Comparison of ENCODE assay signal across 9 mouse cellular contexts in genomic region chr8:108369081-108369480, GRCm38 (mm10).
A peak's percentile ranks its signal among the peaks of the same experiment; 100 is the strongest.
DNase-seq lines count a peak whose midpoint lies in the region; ATAC-seq lines count a peak whose summit lies in the region.
"Had no signal": no experiment of that assay in that cellular context is flagged by ENCODE, and none has a peak within 500 bp of the region (broad histone marks: within the 10 kb centered on the region; RNA-seq: fewer than 3 reads in every experiment).

No protein-coding gene starts in this region.

- H3K9ac ChIP-seq in hindbrain, embryonic 14.5 days = no peak overlapping the region
- H3K9ac ChIP-seq in hindbrain, embryonic 11.5 days (ENCODE audit: low read depth, low read length) = no peak overlapping the region
- H3K9ac ChIP-seq: limb, embryonic 15.5 days had no signal

- no peak for ATAC-seq in hindbrain, embryonic 14.5 days (ENCODE audit: low FRiP score)
- ATAC-seq in hindbrain, embryonic 11.5 days (ENCODE audit: low FRiP score) = no peak
- ATAC-seq in erythroblast, adult 5-6 weeks (replicated peaks; ENCODE audit: low FRiP score, poor library complexity, severe bottlenecking) = no peak

- no peak overlapping the region for H3K27ac ChIP-seq in hindbrain, embryonic 14.5 days
- no peak overlapping the region for H3K27ac ChIP-seq in hindbrain, embryonic 11.5 days (ENCODE audit: low read depth, low read length)
- H3K27ac ChIP-seq: limb, embryonic 15.5 days had no signal

- H3K36me3 ChIP-seq in hindbrain, embryonic 14.5 days (replicated peaks; ENCODE audit: control insufficient read depth, insufficient read depth) = no peaks in the 10 kb centered on the region
- no peaks in the 10 kb centered on the region for H3K36me3 ChIP-seq in hindbrain, embryonic 11.5 days (ENCODE audit: control insufficient read depth, insufficient read depth, low read length)
- H3K36me3 ChIP-seq: limb, embryonic 15.5 days had no signal

- no peaks in the 10 kb centered on the region for H3K9me3 ChIP-seq in hindbrain, embryonic 14.5 days (ENCODE audit: control insufficient read depth, low read length)
- no peaks in the 10 kb centered on the region for H3K9me3 ChIP-seq in hindbrain, embryonic 11.5 days (ENCODE audit: control insufficient read depth, low read length)
- H3K9me3 ChIP-seq: limb, embryonic 15.5 days had no signal

- WGBS in hindbrain, embryonic 14.5 days = 26% methylated on average over 6 of the region's 6 CpGs
- 69% methylated on average over 6 of the region's 6 CpGs for WGBS in hindbrain, embryonic 11.5 days

- DNase-seq in hindbrain, embryonic 14.5 days (ENCODE audit: low spot score) = peak; percentile 45
- DNase-seq in hindbrain, embryonic 11.5 days (ENCODE audit: low spot score) = no peak
- DNase-seq in urinary bladder, adult 18-20 months (ENCODE audit: low spot score in 2 of 2) = peak; percentile 3 to 32
- no peak for DNase-seq in urinary bladder, postnatal 4 days (ENCODE audit: low spot score in 2 of 2)
- peak; percentile 35 to 62 for DNase-seq in kidney, postnatal 36 days
- no peak for DNase-seq in embryo, embryonic 11 days
- DNase-seq in T-cell, adult 2 months (ENCODE audit: low spot score) = no peak

- H3K27me3 ChIP-seq in hindbrain, embryonic 14.5 days (ENCODE audit: control insufficient read depth, insufficient read depth, low read length) = peaks cover 17% of the 10 kb centered on the region
- H3K27me3 ChIP-seq in hindbrain, embryonic 11.5 days (ENCODE audit: control insufficient read depth, insufficient read depth, low read length) = peaks cover 2% of the 10 kb centered on the region; the same call in 1 of the 2 replicates
- H3K27me3 ChIP-seq: limb, embryonic 15.5 days had no signal

- no peak overlapping the region for H3K4me3 ChIP-seq in hindbrain, embryonic 14.5 days (replicated peaks; ENCODE audit: low read length)
- no peak overlapping the region for H3K4me3 ChIP-seq in hindbrain, embryonic 11.5 days (ENCODE audit: low read depth, low read length)
- H3K4me3 ChIP-seq: limb, embryonic 15.5 days had no signal

- H3K4me2 ChIP-seq in hindbrain, embryonic 14.5 days (replicated peaks) = no peak overlapping the region
- no peak overlapping the region for H3K4me2 ChIP-seq in hindbrain, embryonic 11.5 days (replicated peaks; ENCODE audit: low read depth, low read length)
- H3K4me2 ChIP-seq: limb, embryonic 15.5 days had no signal

- H3K4me1 ChIP-seq in hindbrain, embryonic 14.5 days (replicated peaks; ENCODE audit: control insufficient read depth, insufficient read depth, low read length) = 0 out of 2 replicates have a peak, but pooled peaks cover 4% of the 10 kb centered on the region
- no peaks in the 10 kb centered on the region for H3K4me1 ChIP-seq in hindbrain, embryonic 11.5 days (replicated peaks; ENCODE audit: control insufficient read depth, insufficient read depth, low read length)

Comparison
In these comparisons a context has a peak if more than half of its experiments do, and no peak if none do; other contexts are left out.
1. DNase-seq: peak in hindbrain, embryonic 14.5 days (single experiment), urinary bladder, adult 18-20 months (2 of 2) and kidney, postnatal 36 days (2 of 2); none in hindbrain, embryonic 11.5 days (single experiment), urinary bladder, postnatal 4 days (0 of 2), embryo, embryonic 11 days (single experiment) and T-cell, adult 2 months (single experiment).